Mouse (Mus musculus): Measurements from ENCODE around the gene Fam20c.

GRCm38 (mm10) chr5:138764601-138765000 is 10.3 kb downstream of the Fam20c start:
- TF ChIP-seq POLR2A (IDR thresholded peaks at IDR 0.05; ENCODE audit: borderline replicate concordance, extremely low read depth, low read depth, low read length) (no peak), CTCF (IDR thresholded peaks at IDR 0.05; ENCODE audit: insufficient read depth, low read length) (no peak)

Measured in lung, adult 2 months (tissue).